Mouse (Mus musculus) kidney, adult 11 months (tissue): ENCODE results near the gene F2r.
A peak's percentile ranks its signal among the peaks of the same experiment; 100 is the strongest.

ENCODE experiments used
- DNase-seq: peaks from one replicate; pipeline ENCODE4 v3.0.0; 2022

The F2r gene

DNA sequence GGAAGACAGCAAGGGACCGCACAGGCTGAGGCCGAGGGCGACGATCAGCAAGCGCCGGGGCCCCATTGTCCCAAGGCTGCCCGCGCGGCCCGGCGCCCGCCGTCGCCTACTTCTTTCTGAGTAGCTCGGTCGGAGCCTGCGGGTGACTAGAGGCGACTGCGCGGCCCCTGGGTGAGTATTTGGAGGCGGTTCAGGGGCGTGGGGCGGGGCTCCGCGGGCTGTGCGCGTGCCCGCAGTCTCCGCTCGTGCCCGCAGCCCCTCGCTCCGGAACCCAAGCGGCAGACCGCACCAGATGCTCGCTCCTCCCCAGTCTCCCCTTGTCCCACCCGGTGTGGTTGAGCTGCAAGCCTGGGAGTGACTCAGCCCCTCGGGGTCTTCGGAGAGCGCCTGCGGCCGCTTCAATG, at the start of gene F2r:
TSS of gene F2r (minus strand) at position 179 of the 404 bp plus-strand sequence.
- DNase-seq, result peak; percentile 70

- DNase-seq, result no peak
Observed at GRCm38 (mm10) chr13:95667260-95667659, 49.0 kb upstream of the F2r start.

DNA sequence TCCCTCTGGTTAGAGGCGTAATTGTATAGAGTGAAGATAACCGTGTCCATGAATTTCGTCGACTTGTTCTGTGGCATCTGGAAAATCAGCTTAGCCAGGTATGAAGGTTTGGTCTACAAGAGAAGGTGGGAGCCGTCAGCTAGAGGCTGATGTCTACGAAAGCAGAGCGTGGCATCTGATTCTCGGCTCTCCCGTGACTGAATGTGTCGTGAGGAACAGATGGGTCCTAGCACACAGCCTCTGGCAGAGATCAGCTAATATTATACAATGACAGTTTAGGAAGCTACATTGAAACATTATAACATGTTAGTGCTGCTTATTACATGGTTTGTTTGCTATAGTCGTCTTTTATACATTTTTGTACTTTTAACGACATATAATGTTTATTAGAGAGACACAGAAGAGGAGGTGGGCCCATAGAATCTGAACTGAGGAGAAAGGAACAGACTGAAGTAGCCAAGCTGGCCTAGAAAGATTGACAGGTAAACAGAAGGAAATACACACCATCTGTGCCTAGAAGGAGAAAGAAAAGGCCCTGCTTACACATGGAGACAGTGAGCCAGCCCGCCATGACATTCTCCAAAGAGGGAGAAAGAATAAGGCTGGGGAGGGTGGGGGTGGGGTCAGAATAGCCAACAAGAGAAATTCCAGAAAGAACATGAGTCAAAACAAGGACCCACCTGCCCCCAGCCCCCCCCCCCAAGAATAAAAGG, 47.5 kb upstream of the F2r start:
- no peak for DNase-seq

GRCm38 (mm10) chr13:95663834-95664233, 45.5 kb upstream of the F2r start:
- no peak for DNase-seq

- no peak for DNase-seq
Observed at GRCm38 (mm10) chr13:95659432-95659831, 41.1 kb upstream of the F2r start.

DNA sequence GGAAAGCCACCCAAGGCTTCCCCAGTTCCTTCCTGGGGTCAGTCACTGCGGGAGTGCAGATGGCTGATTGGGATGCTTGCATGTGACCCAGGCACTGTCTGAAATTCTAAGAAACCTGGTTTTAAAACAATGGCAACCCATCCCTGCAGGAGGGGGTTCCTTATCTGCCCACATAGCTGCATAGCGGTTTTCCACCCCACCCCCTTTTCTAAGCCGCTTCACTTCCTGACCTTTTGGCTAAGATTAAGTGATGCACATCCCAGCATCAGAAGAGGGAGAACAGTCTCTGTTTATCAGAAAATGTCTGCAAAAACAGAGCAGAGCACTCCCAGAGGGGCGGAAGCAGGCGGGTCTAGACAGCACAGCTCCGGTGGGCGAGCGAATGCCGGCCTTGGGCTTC, 38.9 kb upstream of the F2r start:
- DNase-seq, result no peak

GRCm38 (mm10) chr13:95655284-95655683, 37.0 kb upstream of the F2r start:
- peak; percentile 41 for DNase-seq

DNA sequence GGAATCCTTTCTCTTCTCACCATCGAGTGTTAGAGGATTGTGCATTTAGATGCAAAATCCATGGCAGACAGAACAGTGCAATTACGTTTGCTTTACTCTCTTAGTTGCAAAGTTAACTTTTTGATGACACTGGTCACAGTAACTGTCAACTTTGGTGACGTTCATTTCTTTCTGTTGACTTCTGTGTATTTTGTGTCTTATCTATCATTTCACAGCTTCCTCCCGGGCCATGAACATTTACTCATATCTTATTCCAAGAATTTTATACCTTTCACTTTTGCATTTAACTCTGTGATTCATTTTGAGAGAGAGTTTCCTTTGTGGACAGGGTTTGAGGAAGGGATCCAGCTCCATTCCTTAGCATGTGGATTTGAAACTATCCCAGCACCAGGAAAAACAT, 35.4 kb upstream of the F2r start:
- DNase-seq, result no peak

DNA sequence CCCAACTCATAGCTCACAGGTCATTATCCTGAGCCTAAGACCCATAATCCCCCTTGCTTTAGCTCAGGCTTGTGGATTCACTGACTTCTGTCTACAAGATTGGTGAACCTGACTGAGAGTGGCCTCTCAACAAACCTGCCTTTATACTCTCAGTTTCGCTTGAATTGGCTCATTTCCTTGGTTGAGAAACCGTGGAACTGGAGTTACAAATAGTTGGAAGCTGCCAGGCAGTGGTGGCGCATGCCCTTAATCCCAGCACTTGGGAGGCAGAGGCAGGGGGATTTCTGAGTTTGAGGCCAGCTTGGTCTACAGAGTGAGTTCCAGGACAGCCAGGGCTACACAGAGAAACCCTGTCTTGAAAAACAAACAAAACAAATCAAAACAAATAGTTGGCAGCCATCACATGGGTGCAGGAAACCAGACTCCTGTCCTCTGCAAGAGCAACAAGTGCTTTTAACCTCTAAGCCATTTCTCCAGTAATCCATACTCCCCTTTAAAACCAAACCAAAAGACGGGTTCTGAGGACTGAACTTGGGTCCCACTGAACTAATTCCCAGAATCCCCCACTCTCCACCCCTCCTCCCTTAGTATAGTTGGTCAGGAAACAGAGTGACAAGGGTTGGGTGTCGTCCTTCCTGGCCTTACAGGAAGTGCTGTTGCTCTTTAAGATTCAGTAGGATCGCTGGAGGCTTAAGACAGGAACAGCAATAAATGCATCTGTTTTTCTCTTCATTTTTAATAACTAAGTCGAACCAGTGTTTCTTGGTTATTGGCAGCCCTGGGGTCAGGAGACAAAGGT, 33.8 kb upstream of the F2r start:
- DNase-seq, result no peak

DNA sequence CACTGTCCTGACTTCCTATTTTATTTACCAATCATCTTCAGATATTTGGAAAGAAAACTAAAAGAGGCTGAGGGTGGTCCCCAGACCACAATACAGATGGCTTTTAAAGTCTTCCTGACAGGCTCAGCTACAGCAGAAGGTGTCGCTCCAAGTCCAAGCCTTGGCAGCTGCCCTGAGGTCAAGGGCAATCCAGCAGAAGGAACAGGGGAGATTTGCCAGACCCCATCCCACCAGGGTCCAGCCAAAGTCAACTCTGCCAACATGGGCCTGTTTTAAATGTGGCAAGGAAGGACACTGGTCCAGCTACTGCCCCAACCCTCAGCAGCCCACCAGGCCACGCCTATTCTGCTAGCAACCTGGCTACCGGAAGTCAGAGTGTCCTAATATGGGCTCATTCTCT, 31.7 kb upstream of the F2r start:
- DNase-seq, result no peak

DNA sequence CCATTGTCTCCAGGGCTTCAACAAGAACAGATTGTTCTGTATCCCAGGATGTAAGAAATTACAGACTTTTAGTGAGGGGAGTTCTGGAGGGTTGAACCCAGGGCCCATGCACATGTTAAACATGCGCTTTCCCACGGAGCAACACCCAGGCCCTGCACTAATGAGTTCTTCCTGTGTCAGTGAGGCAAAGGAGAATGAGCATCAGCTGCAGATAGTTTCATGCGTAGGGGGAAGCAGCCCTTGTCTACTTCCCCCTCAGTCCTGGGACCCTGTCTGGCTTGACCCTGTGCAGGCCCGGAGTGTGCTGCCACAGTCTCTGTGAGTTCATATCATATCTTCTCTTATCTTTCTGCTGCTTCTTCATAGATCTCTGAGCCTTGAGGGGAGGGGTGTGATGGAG, 29.0 kb upstream of the F2r start:
- no peak for DNase-seq

DNA sequence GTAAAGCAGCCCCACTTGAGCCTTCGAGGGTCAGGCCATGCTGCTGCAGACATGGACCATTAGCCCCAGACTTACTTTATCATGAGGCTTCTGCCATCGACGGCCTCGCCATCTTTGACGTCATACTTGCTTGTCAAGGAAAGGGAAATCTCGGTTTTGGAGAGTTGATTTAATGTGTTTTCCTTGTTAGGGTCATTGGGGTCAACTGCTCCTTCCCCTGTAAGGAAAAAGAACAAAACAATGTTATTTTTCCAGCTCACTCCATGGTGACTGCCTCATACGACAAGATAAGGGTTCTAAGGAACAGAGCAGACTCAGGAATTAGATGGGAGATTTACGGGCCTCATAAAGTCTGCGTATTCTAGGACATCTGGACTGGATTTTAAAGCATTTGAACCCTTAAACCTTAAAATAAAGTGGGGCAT, 28.4 kb upstream of the F2r start:
- peak; percentile 63 for DNase-seq

DNA sequence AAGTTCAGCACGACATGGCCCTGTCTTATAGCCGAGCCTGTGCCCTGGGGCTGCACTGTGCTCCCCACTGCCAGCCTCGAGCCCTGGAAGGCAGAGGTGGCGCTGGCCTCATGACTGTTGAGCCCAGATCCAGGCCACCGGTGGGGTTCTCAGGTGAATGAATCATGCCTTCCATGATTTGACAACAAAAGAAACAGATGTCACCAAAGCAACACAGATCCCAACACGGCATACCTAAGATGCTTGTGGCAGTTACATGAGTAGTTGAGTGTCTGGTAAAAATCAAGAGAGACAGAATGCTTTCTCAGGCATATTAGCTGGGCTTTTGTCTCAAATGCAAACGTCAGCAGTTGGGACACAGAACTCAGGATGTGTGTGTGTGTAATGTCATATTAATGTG, 25.5 kb upstream of the F2r start:
- no peak for DNase-seq

DNA sequence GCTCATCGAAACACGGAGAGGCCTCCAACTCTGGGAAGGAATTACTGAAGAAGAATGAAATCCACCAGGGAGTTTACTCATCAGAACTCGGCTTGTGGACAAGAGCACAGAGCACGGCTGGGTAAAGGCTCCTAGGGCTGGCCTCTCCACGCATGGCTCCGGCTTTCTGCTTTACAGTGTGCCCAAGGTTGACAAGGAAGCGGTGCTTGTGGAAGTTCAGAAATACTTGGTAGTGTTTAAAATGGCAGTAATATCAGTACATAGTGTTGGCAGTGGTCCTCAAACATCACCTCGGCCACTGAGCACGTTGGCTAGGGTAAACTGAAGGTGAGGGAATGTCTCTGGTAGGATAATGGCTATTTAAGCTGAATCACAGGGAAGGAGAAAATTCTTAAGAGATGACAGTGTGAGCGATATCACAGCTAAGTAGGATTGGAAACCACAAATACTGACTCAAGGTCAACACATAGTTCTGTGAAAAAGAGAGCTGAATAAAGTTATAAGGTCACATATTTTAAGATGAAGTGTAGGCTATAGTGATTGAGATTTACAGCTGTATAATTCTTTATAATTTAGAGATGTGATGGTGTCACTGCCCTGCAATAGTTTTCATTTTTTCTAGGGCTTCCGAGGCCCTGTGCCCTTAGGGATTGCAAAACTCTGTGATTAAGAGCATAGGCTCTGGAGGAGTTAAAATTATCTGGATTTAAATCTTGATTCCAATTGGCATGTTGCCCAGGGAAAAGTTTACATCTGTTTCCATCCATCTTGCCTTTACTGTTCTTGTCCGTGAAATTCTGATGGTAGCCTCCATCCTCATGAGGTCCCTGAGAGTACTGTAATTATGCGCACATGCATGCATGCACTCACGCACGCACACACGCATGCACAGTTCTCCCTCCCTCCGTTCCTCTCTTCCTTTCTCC, 23.0 kb upstream of the F2r start:
- DNase-seq, result no peak

GRCm38 (mm10) chr13:95640408-95640807, 22.1 kb upstream of the F2r start:
- DNase-seq, result no peak

DNA sequence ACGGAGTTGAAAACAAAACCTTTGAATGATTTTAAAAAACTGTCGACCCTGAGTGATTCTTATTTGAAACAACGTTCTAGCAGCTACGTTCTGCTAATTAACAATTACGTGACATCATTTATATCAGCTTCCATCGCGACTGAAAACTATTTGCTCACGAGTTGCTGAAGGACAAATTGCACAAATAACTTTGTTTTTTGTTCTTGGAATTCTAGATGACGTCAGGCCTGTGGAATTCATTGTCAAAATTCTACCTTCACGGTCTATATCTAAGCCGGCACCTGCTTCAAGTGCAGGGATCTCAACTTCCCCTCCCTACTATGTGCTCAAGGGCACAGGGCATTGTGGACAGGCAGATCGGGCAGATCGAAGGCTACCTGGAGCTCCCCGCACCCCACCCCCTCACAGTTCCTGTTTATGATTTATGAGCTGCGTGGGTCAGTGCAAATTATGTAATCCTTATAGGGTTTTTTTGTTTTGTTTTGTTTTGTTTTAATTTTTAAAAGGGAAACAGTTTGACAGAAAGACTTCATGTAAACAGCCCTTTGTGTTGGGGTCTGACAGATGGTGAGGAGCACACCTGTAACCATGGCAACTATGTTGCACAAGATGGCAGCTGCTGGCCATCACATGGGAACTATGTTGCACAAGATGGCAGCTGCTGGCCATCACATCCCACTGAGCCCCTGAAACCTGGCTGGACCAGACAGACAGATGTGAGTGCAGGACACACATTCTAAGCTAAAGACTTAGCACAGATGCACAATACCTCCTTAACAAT, 21.2 kb upstream of the F2r start:
- no peak for DNase-seq

- peak; percentile 57 for DNase-seq
Observed at GRCm38 (mm10) chr13:95638894-95639293, 20.6 kb upstream of the F2r start.

GRCm38 (mm10) chr13:95637737-95638136, 19.4 kb upstream of the F2r start:
- no peak for DNase-seq

- DNase-seq, result no peak
Observed at GRCm38 (mm10) chr13:95635301-95635700, 17.0 kb upstream of the F2r start.

- no peak for DNase-seq
Observed at GRCm38 (mm10) chr13:95634451-95634850, 16.2 kb upstream of the F2r start.

GRCm38 (mm10) chr13:95633384-95633783, 15.1 kb upstream of the F2r start:
- no peak for DNase-seq

DNA sequence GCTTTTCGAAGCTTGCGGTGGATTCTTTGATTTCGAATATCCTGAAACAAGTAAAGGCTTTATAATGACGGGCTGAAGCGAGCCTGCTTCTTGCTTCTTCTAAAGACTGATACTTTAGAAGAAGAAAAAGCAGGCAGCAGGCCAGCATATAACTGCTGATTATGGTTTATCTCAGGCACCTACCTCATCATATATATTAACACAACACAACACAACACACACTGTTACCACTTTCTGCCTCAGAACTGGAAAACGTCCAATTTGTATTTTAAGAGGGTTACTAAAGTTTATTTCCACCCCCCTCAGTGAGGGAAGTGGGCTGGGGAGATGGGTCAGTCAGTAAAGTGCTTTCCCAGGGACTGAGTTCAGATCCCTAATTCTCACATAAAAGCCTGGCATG, 13.9 kb upstream of the F2r start:
- no peak for DNase-seq

GRCm38 (mm10) chr13:95630747-95631146, 12.5 kb upstream of the F2r start:
- DNase-seq, result no peak
